Mouse (Mus musculus) heart, postnatal 0 days (tissue): ENCODE measurements around the gene Rexo1.

Experiments
- CTCF ChIP-seq: IDR thresholded peaks from 2 replicates; pipeline ENCODE4 v1.5.1; 2016; ENCODE audit warnings: antibody characterized with exemption, control low read depth, low read depth
- EP300 ChIP-seq: IDR thresholded peaks from 2 replicates; pipeline ENCODE4 v1.6.1; 2016; ENCODE audit warnings: antibody characterized with exemption, low read depth

DNA sequence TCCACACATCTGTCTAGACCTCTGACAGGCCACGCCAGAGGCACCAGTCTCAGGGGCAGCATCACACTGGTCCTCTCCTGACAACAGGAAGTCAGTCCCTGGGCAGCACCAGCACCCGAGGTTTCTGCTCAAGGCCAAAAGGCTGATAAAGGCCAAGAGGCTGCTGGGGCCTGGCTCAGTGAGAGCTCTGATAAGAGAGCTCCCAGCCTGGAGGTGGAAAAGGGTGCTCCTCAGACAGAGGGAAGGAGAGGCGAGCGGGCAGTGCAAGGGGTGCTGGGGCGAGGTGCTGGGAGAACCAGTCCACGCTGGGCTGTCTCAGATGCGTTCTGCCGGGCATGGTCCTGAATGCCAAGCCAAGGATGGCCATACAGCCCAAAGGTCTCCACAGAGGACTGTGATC lies 7.8 kb downstream of the Rexo1 start:
- no peak for TF ChIP-seq CTCF
- TF ChIP-seq EP300, result no peak
